Mouse (Mus musculus) heart, adult 18-20 months (tissue): Measurements from ENCODE around the gene Sohlh2. TPM values are rescaled to one million over a fixed set of nuclear protein-coding genes. Genes with fewer than 3 reads are reported as not detected.
A peak's percentile ranks its signal among the peaks of the same experiment; 100 is the strongest.
"Not testable (repeated sequence)": the region's sequence is repeated elsewhere in the genome, so short reads cannot be mapped to it uniquely, and the experiment has no call there.

Experiments
- DNase-seq, 2 experiments: peaks; one replicate each; pipeline ENCODE4 v3.0.0; 2021 to 2022; ENCODE audit warnings: mixed read lengths in 1 of 2
- long read RNA-seq, 2 experiments: library from polyadenylated mRNA; stranded (forward); transcript quantifications; one replicate each; pipeline ENCODE4 v2.0.0; 2021
- total RNA-seq, 2 experiments: library from RNA; stranded (reverse); gene quantifications; 2 replicates each; pipeline ENCODE4 v1.2.3; 2021

The Sohlh2 gene
- not detected for total RNA-seq
- long read RNA-seq, experiment 1: 0 reads
- long read RNA-seq, experiment 2: 0 reads

- DNase-seq: no peak
Observed at GRCm38 (mm10) chr3:55181766-55182165, at the start of gene Sohlh2. Gene Sohlh2 (plus strand): TSS chr3:55182028.

- DNase-seq: no peak
Observed at GRCm38 (mm10) chr3:55137039-55137438, 44.8 kb upstream of the Sohlh2 start, which contains the start of gene Ccdc169. Gene Ccdc169 (plus strand): TSS chr3:55137339.

- no peak for DNase-seq
Observed at GRCm38 (mm10) chr3:55139837-55140236, 42.0 kb upstream of the Sohlh2 start.

- DNase-seq: no peak
Observed at GRCm38 (mm10) chr3:55141401-55141800, 40.4 kb upstream of the Sohlh2 start.

GRCm38 (mm10) chr3:55144916-55145315 lies 36.9 kb upstream of the Sohlh2 start:
- no peak for DNase-seq

- DNase-seq: no peak
Observed at GRCm38 (mm10) chr3:55146441-55146840, 35.4 kb upstream of the Sohlh2 start.

- DNase-seq: no peak
Observed at GRCm38 (mm10) chr3:55147156-55147555, 34.7 kb upstream of the Sohlh2 start.

- DNase-seq: no peak
Observed at GRCm38 (mm10) chr3:55148091-55148490, 33.7 kb upstream of the Sohlh2 start.

- peak; percentile 38 to 73 for DNase-seq
Observed at GRCm38 (mm10) chr3:55151656-55152433, 30.0 kb upstream of the Sohlh2 start.

- peak in 1 of 2 experiments; percentile 46 for DNase-seq
Observed at GRCm38 (mm10) chr3:55152673-55153334, 29.0 kb upstream of the Sohlh2 start.

GRCm38 (mm10) chr3:55154163-55154562 lies 27.7 kb upstream of the Sohlh2 start:
- no peak for DNase-seq

GRCm38 (mm10) chr3:55157413-55157812 lies 24.4 kb upstream of the Sohlh2 start:
- DNase-seq: no peak

- DNase-seq: no peak
Observed at GRCm38 (mm10) chr3:55161144-55161543, 20.7 kb upstream of the Sohlh2 start.

GRCm38 (mm10) chr3:55163510-55163909 lies 18.3 kb upstream of the Sohlh2 start:
- no peak for DNase-seq

- no peak for DNase-seq
Observed at GRCm38 (mm10) chr3:55172478-55172877, 9.3 kb upstream of the Sohlh2 start.

- no peak for DNase-seq
Observed at GRCm38 (mm10) chr3:55177271-55177670, 4.6 kb upstream of the Sohlh2 start.

- DNase-seq: no peak
Observed at GRCm38 (mm10) chr3:55191668-55192067, 9.8 kb downstream of the Sohlh2 start.

GRCm38 (mm10) chr3:55193351-55193750 lies 11.5 kb downstream of the Sohlh2 start:
- DNase-seq: no peak

GRCm38 (mm10) chr3:55194792-55195191 lies 13.0 kb downstream of the Sohlh2 start:
- DNase-seq: no peak

- peak; percentile 31 to 60 for DNase-seq
Observed at GRCm38 (mm10) chr3:55195581-55196327, 13.9 kb downstream of the Sohlh2 start.

GRCm38 (mm10) chr3:55196328-55196710 lies 14.5 kb downstream of the Sohlh2 start:
- no peak for DNase-seq

- DNase-seq: not testable (repeated sequence)
Observed at GRCm38 (mm10) chr3:55203621-55204020, 21.8 kb downstream of the Sohlh2 start.

GRCm38 (mm10) chr3:55206413-55206812 lies 24.6 kb downstream of the Sohlh2 start:
- DNase-seq: no peak
